Comparison of ENCODE assay signal across 8 mouse cellular contexts in genomic region chr1:83406882-83407549, GRCm38 (mm10). TPM values are rescaled to one million over a fixed set of nuclear protein-coding genes. Genes with fewer than 3 reads are reported as not detected.
DNase-seq lines count a peak whose midpoint lies in the region; ATAC-seq lines count a peak whose summit lies in the region.

No protein-coding gene starts in this region.

- H3K36me3 ChIP-seq in heart, embryonic 11.5 days (ENCODE audit: control insufficient read depth, insufficient read depth, low read length), result no peaks in the 10 kb centered on the region
- H3K36me3 ChIP-seq in embryonic facial prominence, embryonic 12.5 days, result no peaks in the 10 kb centered on the region
- no peaks in the 10 kb centered on the region for H3K36me3 ChIP-seq in limb, embryonic 13.5 days

- DNase-seq in heart, adult 18-20 months, result no peak
- peak; percentile 28 for DNase-seq in ES-CJ7 (ENCODE audit: low read depth, low spot score)
- no peak for DNase-seq in thymus, postnatal 10 days (ENCODE audit: low spot score in 2 of 2)
- no peak for DNase-seq in urinary bladder, postnatal 4 days (ENCODE audit: low spot score in 2 of 2)
- DNase-seq in right cerebral cortex, adult 18-20 months, result no peak

- H3K9me3 ChIP-seq in heart, embryonic 11.5 days (replicated peaks; ENCODE audit: control insufficient read depth, low read length), result no peaks in the 10 kb centered on the region
- no peaks in the 10 kb centered on the region for H3K9me3 ChIP-seq in embryonic facial prominence, embryonic 12.5 days
- no peaks in the 10 kb centered on the region for H3K9me3 ChIP-seq in limb, embryonic 13.5 days

- peak overlapping the region; percentile 56 for H3K4me3 ChIP-seq in heart, embryonic 11.5 days (ENCODE audit: low read depth, low read length)
- peak overlapping the region; percentile 42 for H3K4me3 ChIP-seq in embryonic facial prominence, embryonic 12.5 days
- peak overlapping the region; percentile 45 for H3K4me3 ChIP-seq in limb, embryonic 13.5 days

- peak overlapping the region; percentile 75 for H3K4me2 ChIP-seq in heart, embryonic 11.5 days
- peak overlapping the region; percentile 83 for H3K4me2 ChIP-seq in embryonic facial prominence, embryonic 12.5 days (replicated peaks)
- peak overlapping the region; percentile 80 for H3K4me2 ChIP-seq in limb, embryonic 13.5 days (replicated peaks)

- ATAC-seq in heart, embryonic 11.5 days (replicated peaks; ENCODE audit: insufficient number of reproducible peaks, low FRiP score, low TSS enrichment), result no peak; the same call in 1 of the 2 replicates
- ATAC-seq in embryonic facial prominence, embryonic 12.5 days (ENCODE audit: insufficient number of reproducible peaks, insufficient read depth, low FRiP score, low TSS enrichment), result no peak
- no peak for ATAC-seq in limb, embryonic 13.5 days (ENCODE audit: low FRiP score, low read depth)

- WGBS in heart, embryonic 11.5 days (ENCODE audit: insufficient replicate concordance), result 2% methylated on average over 8 of the region's 8 CpGs
- WGBS in embryonic facial prominence, embryonic 12.5 days, result 11% methylated on average over 8 of the region's 8 CpGs
- WGBS in limb, embryonic 13.5 days, result 6% methylated on average over 8 of the region's 8 CpGs

- no peaks in the 10 kb centered on the region for H3K4me1 ChIP-seq in heart, embryonic 11.5 days (ENCODE audit: control insufficient read depth, insufficient read depth, low read length)
- 0 out of 2 replicates have a peak, but pooled peaks cover 8% of the 10 kb centered on the region for H3K4me1 ChIP-seq in embryonic facial prominence, embryonic 12.5 days
- peaks cover 6% of the 10 kb centered on the region for H3K4me1 ChIP-seq in limb, embryonic 13.5 days

- no peaks in the 10 kb centered on the region for H3K27me3 ChIP-seq in heart, embryonic 11.5 days (ENCODE audit: control insufficient read depth, insufficient read depth, low read length)
- H3K27me3 ChIP-seq in embryonic facial prominence, embryonic 12.5 days, result peaks cover 7% of the 10 kb centered on the region; the same call in 1 of the 2 replicates
- H3K27me3 ChIP-seq in limb, embryonic 13.5 days, result peaks cover 28% of the 10 kb centered on the region

- peak overlapping the region; percentile 64 for H3K27ac ChIP-seq in heart, embryonic 11.5 days (ENCODE audit: low read depth, low read length)
- no peak overlapping the region for H3K27ac ChIP-seq in embryonic facial prominence, embryonic 12.5 days
- no peak overlapping the region for H3K27ac ChIP-seq in limb, embryonic 13.5 days

- peak overlapping the region; percentile 73 for H3K9ac ChIP-seq in heart, embryonic 11.5 days (ENCODE audit: low read depth, low read length)
- H3K9ac ChIP-seq in embryonic facial prominence, embryonic 12.5 days, result no peak overlapping the region
- H3K9ac ChIP-seq in limb, embryonic 13.5 days, result no peak overlapping the region

RNA-seq across cellular contexts. Expression of gene Sphkap, which starts 1.0 kb away (rescaled TPM):
- 24.0 and 30.0 TPM in 2 replicates for polyA plus RNA-seq in heart, embryonic 11.5 days (2014; fragmentation: Nextera tagmentation; extraction: Ambion mirVana)
- 1 to 10 TPM in 1 of 2 experiments, under 1 TPM in 1; 0.47 to 1.0 TPM for total RNA-seq in heart, adult 18-20 months (2021)
- 1.1 and 1.3 TPM in 2 replicates for polyA plus RNA-seq in embryonic facial prominence, embryonic 12.5 days (2016; fragmentation: Nextera tagmentation; extraction: Ambion mirVana)
- polyA plus RNA-seq in limb, embryonic 13.5 days (2015; fragmentation: Nextera tagmentation; extraction: Ambion mirVana), result 1.1 TPM in 2 replicates

Comparison
In these comparisons a context has a peak if more than half of its experiments do, and no peak if none do; other contexts are left out.
1. RNA of gene Sphkap, which starts 1.0 kb away (polyA plus RNA-seq): 24.0 to 30.0 TPM in heart, embryonic 11.5 days; 1.1 to 1.3 TPM in embryonic facial prominence, embryonic 12.5 days and 1.1 TPM in limb, embryonic 13.5 days; every median in the first group is over 10 times any median in the second.
2. Peak in every context shown above with its lines, with median percentiles within 50 percentile points of each other: H3K4me2 ChIP-seq and H3K4me3 ChIP-seq.